Mouse (Mus musculus) left cerebral cortex, adult 9 months (tissue): ENCODE data around the gene Wdr6.

Experiments used
- DNase-seq, 2 experiments: peaks; one replicate each; pipeline ENCODE4 v3.0.0; 2022; ENCODE audit warnings: low spot score in 2 of 2

Gene Wdr6

DNA sequence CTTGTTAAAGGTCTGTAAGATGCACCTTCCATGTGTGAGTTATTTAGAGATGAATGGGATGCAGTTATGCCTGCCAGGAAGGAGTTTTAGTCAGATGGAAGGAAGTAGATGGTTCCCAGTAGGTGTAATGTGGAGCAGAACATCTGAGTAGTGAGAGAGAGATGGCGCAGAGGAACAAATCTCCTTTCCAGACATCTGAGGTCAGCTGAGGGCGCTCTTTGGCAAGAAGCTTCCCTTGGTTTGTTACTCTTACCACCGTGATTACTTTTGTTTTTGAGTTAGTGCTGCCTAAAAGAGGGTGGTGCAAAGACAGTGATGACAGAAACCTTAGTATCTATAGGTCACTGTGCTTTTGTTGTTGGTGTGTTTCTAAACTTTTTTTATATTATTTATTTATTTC is 53.1 kb downstream of the Wdr6 start:
- DNase-seq: no peak

DNA sequence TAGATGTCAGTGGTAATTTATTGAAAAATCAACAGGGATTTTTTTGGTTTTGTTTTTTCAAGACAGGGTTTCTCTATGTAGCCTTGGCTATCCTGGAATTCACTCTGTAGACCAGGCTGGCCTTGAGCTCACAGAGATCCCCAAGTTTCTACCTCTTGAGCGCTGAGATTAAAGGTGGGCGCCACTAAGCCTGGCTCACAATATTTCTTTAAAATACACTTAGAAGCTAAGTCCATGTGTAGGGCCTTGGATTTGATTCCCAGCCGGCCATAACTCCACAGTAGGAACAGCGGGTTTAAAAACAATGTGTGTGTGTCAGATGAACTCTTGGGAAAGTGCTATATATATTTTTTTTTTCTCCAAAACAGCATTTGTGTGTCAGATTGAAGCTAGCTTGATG is 55.2 kb downstream of the Wdr6 start:
- no peak for DNase-seq
